Mouse (Mus musculus) frontal cortex, adult 2 months (tissue): ENCODE measurements at regions not wholly inside any gene's neighbourhood (a gene's known extent, or its start where the extent isn't known, plus 50 kb on each side); places are given as distances from the start of the nearest gene placed in this dataset.
A peak's percentile ranks its signal among the peaks of the same experiment; 100 is the strongest.

ENCODE experiments used
- DNase-seq, 2 experiments: peaks; one replicate each; pipeline ENCODE4 v3.0.0; 2022; ENCODE audit warnings: low spot score in 1 of 2; ENCODE audit errors: extremely low spot score in 1 of 2

GRCm38 (mm10) chrX:61482725-61483124, 226.6 kb upstream of the Ldoc1 start:
- DNase-seq = peak in 1 of 2 experiments; percentile 3
